In the genomic region with DNA sequence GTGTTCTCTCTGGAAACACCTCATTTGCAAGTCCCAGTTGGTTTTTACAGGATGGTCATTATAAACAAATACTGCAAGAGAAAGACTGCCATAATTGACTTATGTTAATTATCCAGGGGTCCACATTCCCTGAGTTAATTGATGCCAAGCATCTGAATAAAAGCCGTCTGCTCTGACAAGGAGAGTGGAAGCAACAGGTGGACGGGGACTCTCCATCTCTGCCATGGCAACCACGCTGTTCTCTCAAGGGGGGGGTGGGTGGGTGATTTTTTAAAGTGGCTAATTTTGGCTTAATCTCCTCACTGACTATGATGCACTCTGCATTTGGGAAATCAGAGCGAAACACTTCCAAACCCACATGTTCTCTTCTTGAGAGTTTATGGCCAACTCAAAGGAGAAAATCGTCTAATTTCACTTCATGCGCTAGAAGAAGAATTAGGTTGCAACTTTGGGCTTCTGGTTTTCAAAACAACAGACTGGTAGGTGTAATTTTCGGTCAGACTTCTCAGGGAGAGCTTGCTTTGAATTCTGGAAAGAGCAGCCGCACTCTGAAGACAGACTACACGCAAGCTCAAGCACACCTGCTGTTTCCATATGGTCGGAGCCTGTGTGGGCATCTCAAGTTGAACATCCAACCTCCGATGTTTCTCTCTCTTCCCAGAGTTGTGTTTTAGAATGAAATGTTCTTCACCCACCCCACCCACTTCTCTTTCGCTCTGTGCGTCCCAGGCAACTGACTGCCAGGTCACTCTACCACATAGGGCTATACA, we compare ENCODE assay signal across 13 mouse cellular contexts. TPM values are rescaled to one million over a fixed set of nuclear protein-coding genes. Genes with fewer than 3 reads are reported as not detected.
DNase-seq lines count a peak whose midpoint lies in the region; ATAC-seq lines count a peak whose summit lies in the region.
"Had no signal": no experiment of that assay in that cellular context is flagged by ENCODE, and none has a peak within 500 bp of the region (broad histone marks: within the 10 kb centered on the region; RNA-seq: fewer than 3 reads in every experiment).

No protein-coding gene starts in this region.

- DNase-seq in cerebellum, postnatal 10 days, result peak; percentile 33 to 49
- no peak for DNase-seq in cerebellum, adult 18-20 months
- peak; percentile 37 for DNase-seq in left cerebral cortex, adult 11 months (ENCODE audit: low spot score)
- no peak for DNase-seq in left cerebral cortex, postnatal 4 days
- peak; percentile 68 to 76 for DNase-seq in left cerebral cortex, postnatal 36 days (ENCODE audit: low spot score in 2 of 2)
- no peak for DNase-seq in lung, postnatal 25 days (ENCODE audit: low spot score)
- DNase-seq: heart, postnatal 36 days; kidney, adult 9 months had no signal

- H3K4me1 ChIP-seq in kidney, embryonic 14.5 days (ENCODE audit: control insufficient read depth, insufficient read depth, low read length), result no peaks in the 10 kb centered on the region
- H3K4me1 ChIP-seq: liver, embryonic 12.5 days had no signal

- H3K4me3 ChIP-seq in kidney, embryonic 14.5 days (ENCODE audit: low read length), result no peak overlapping the region
- H3K4me3 ChIP-seq: left cerebral cortex, adult 2 months; liver, embryonic 12.5 days had no signal

- ATAC-seq in granulocyte monocyte progenitor cell, adult 5-6 weeks (replicated peaks; ENCODE audit: poor library complexity, severe bottlenecking), result no peak
- no peak for ATAC-seq in kidney, embryonic 14.5 days (ENCODE audit: low FRiP score, low TSS enrichment)
- ATAC-seq: liver, embryonic 12.5 days had no signal

- H3K9ac ChIP-seq in kidney, embryonic 14.5 days (ENCODE audit: low read depth, low read length), result no peak overlapping the region
- H3K9ac ChIP-seq: liver, embryonic 12.5 days had no signal

- intact Hi-C loops in left cerebral cortex, postnatal 4 days (cut with DNase I), result loop anchor here (5.0 kb wide), 1 partner anchor 605 kb away; no protein-coding TSS in a partner anchor
- intact Hi-C loops in left cerebral cortex, postnatal 36 days (cut with DNase I), result loop anchor here (5.0 to 10.0 kb wide), 3 partner anchors 290 to 605 kb away; no protein-coding TSS in a partner anchor

- H3K27ac ChIP-seq in kidney, embryonic 14.5 days (ENCODE audit: low read depth, low read length), result no peak overlapping the region
- H3K27ac ChIP-seq: left cerebral cortex, adult 2 months; liver, embryonic 12.5 days had no signal

- WGBS in kidney, embryonic 14.5 days, result 83% methylated on average over 13 of the region's 13 CpGs

- H3K36me3 ChIP-seq in kidney, embryonic 14.5 days (ENCODE audit: control insufficient read depth, insufficient read depth, low read length), result no peaks in the 10 kb centered on the region
- H3K36me3 ChIP-seq: liver, embryonic 12.5 days had no signal

- no peaks in the 10 kb centered on the region for H3K9me3 ChIP-seq in kidney, embryonic 14.5 days (ENCODE audit: control insufficient read depth, low read length)
- H3K9me3 ChIP-seq: liver, embryonic 12.5 days had no signal

- H3K4me2 ChIP-seq in kidney, embryonic 14.5 days (replicated peaks; ENCODE audit: low read depth, low read length), result no peak overlapping the region
- H3K4me2 ChIP-seq: heart, embryonic 11.5 days; liver, embryonic 12.5 days had no signal

- H3K27me3 ChIP-seq in kidney, embryonic 14.5 days (ENCODE audit: control insufficient read depth, insufficient read depth, low read length), result no peaks in the 10 kb centered on the region
- H3K27me3 ChIP-seq: liver, embryonic 12.5 days had no signal

RNA-seq across cellular contexts. Expression of gene Cenpf, which starts 55.8 kb away (rescaled TPM):
- total RNA-seq in left cerebral cortex, postnatal 4 days (2021), result 1 to 10 TPM; 7.2 to 8.1 TPM
- 1 to 10 TPM in 1 of 2 experiments, under 1 TPM in 1; 0.69 to 1.5 TPM for total RNA-seq in left cerebral cortex, postnatal 36 days (2021)
- total RNA-seq in granulocyte monocyte progenitor cell, adult 5-6 weeks (2014; fragmentation: Nextera tagmentation), result 8.2 and 25.2 TPM in 2 replicates
- total RNA-seq in granulocyte monocyte progenitor cell, adult 5-6 weeks (2017), result 39.1 and 42.3 TPM in 2 replicates
- polyA plus RNA-seq in kidney, embryonic 14.5 days (2014; fragmentation: Nextera tagmentation; extraction: Ambion mirVana), result 87.3 and 98.8 TPM in 2 replicates

Comparison
In these comparisons a context has a peak if more than half of its experiments do, and no peak if none do; other contexts are left out.
1. DNase-seq: peak in cerebellum, postnatal 10 days (2 of 2), left cerebral cortex, adult 11 months (single experiment) and left cerebral cortex, postnatal 36 days (2 of 2); none in cerebellum, adult 18-20 months (0 of 2), left cerebral cortex, postnatal 4 days (single experiment) and lung, postnatal 25 days (single experiment).